Mouse (Mus musculus) layer of hippocampus, adult 18-20 months (tissue): ENCODE data around the gene Frrs1l. TPM values are rescaled to one million over a fixed set of nuclear protein-coding genes. Genes with fewer than 3 reads are reported as not detected.
A peak's percentile ranks its signal among the peaks of the same experiment; 100 is the strongest.

Source experiments
- DNase-seq, 2 experiments: peaks; one replicate each; pipeline ENCODE4 v3.0.0; 2022; ENCODE audit warnings: low spot score in 2 of 2
- long read RNA-seq: library from polyadenylated mRNA; stranded (forward); transcript quantifications from one replicate; pipeline ENCODE4 v2.0.0, GENCODE M21; 2021
- total RNA-seq, 2 experiments: library from RNA; stranded (reverse); gene quantifications; 2 replicates each; pipeline ENCODE4 v1.2.3; 2021

The Frrs1l gene
- total RNA-seq: 100 to 1,000 TPM; 216 to 233 TPM
- long read RNA-seq, full-length matches to known transcripts: 102 of 138 reads
- long read RNA-seq, partial matches to known transcripts: 2 of 138 reads
- long read RNA-seq, other reads (novel, unspliced or antisense): 34 of 138 reads

DNA sequence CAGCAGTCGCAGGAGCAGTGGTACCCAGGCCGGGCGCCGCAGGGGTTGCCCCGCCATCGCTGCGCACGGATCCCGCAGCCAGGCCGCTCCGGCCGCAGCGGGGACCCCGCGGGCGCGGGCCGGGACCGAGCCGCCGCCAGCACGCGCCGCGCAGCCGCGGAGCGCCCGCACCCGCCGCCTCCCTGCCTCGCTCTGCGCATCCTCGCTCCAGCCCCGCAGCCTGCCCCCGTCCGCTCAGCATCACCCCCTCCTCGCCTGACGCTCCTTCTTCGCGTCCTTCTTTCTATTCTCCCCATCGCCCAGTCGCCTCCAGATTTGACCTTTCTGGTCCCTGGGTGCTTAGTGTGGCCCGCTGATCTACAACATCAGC is at the start of gene Frrs1l:
Gene Frrs1l (minus strand): TSS at position 177 of the 370 bp plus-strand sequence.
- peak; percentile 67 to 68 for DNase-seq

DNA sequence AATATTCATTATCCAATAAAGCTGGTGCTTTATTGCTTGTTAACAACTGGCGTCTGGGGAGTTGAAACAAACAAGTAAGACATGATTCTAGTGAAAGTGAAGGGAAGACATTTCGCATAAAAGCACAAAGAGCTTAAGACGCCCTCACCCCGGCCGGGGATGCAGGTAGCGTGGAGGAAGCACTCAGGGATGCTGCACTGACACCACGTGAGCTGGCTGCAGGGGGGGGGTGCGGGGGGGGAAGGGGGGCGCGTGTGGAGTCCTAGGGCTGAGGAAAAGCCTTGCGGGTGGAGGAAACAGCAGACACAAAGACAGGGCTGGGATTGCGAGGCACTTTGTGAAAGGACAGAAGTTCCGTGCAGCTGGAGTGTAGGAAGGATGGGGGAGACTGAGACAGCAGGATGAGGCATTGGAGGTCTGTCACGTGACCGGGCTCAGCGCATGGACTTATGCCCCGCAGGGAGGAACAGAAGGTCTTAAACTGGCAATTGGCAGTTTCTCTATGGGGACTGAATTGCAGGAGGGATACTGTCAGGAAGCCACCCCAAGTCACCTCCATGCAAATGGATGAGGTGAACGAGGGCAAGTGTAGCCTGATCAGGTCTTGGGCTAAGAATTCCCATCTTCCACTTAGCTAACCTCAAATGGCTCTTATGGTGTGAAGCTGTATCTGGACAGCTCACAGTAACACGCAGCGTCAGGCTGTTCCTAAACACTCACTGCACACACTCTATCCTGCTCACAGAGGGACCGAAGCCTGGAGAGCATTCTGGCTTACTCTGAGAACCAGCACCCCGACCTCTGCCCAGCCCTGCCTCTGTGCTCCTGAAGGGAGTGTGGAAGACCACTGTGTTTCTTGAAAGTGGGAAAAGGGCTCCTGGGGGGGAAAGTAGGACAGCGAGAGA is 49.2 kb upstream of the Frrs1l start:
- DNase-seq: peak; percentile 26 to 48

DNA sequence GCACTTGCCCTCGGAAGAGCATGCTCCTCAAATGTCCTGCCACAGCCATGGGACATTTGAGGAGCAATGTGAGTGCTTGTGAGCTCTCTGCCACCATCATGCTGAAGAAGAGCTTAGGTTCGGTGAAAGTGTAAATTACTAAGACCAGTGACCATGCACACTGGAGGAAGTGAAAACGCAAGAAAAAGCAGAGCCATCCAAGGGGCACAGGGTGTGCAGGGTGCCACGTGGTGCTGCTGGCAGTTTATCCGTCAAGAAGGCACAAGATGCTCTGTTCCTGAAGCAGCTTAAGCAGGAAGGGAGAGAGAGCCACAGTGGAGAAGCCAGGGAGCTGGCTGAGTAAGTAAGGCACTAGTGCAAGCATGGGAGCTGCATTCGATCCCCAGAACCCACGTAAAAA is 47.4 kb upstream of the Frrs1l start:
- peak in 1 of 2 experiments; percentile 30 for DNase-seq

DNA sequence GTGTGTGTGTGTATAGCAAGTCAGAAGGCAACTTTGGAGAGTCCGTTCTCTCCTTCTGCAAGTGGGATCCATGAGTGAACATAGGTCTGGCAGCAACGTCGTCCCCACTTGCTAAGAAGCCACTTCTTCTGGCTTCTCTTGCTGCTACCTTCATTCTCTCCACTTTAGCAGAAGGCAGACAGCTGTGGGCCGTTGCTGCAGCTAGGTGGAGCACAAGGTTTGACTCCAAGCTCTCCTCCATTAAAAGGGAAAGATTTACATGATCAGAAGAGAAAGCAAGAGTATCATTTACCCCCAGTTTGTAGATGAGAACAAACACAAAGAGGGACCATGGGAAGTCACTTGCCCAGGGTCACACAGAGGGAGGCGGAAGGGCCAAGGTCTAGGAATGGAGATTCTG is 44.0 kb upstream of the Frrs1l start:
- DNase-seq: no peak

DNA sequence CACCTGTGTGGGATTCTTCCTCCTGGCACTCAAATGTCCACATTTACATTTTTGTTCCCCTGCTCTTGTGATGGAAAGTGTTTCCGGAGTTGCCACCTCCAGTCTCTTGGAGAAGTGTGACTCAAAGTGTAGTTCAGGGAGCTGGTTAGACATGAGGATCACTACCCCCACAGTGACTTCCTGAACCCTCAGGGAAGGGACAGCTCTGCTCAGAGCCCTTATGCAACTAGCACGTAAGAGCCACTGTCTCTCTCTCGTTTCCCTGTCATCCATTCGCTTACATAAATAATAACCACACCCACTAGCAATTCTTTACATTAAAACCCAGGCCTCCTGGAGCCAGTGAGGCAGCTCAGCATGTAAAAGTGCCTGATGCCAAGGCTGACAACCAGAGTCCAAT is 41.2 kb upstream of the Frrs1l start:
- no peak for DNase-seq

DNA sequence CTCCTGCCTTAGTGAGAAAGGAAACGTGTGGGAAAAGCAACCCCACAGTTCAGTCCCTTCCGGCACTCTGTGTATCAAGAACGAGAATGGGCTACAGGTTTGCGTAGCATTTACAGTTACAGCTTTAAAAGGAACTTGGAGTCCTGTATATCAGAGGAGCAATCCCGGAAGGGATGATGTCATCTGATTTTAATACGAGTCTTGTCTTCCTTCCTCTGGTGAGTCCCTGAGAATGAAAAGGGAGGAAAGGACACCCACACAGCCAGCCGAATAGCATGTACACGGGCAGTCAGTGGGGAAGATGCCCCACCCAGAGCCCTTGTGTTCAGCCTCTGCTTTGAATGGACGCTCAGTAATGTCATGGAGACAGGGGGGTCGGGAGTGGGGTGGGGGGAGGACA is 37.8 kb upstream of the Frrs1l start:
- DNase-seq: no peak

DNA sequence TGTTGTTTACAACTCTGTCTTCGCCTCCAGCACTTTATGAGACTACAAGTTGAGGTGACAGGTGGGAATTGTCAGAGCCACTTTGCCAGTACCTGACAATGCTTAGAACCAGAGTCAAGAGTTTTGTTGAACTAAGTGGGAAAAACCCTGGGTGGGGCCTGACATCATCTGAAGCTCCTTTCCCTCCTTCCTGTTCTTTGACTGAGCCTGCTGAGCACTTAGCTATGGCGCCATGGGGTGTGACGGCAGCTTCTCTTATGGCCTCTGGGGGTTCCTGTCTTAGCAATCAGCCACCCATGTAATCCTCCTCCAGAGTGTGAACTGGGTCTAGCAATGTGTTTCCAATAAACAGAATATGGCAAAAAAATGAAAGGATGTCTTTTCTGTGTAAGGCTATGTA is 33.3 kb upstream of the Frrs1l start:
- DNase-seq: no peak

DNA sequence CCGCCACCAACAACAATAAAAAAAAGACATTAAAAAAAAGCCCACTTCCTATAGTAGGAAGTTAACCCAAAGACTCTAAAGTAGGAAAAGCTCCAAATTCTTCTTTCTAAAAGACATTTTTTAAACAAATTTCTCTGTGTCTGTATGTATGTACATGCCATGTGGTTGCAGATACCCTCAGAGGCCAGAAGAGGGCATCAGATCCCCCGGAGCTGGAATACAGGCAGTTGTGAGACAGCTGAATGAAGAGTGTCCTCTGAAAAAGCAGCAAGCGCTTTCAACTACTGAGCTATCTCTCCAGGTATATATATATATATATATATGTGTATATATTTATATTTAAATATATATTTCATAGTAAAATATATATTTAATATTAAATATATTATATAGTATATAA is 31.1 kb upstream of the Frrs1l start:
- DNase-seq: no peak

DNA sequence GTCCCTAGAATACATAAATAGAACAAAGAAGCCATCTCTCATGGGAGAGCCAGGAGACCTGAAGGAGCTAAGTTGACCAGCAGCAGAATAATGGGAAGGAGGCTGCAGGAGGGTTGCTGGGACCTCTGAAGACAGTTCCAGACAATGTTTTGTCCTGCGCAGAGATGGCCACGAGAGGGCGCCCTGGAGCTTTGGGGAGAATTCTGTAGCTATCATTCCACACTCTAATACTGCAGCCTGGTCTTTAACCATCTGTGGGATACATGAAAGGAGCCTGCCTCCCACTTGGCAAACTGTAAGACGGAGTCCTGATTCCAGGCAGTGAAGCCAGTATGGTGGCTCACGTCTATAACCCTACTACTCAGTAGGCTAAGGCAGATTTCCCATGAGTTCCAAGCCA is 27.0 kb upstream of the Frrs1l start:
- DNase-seq: peak; percentile 59 to 78

DNA sequence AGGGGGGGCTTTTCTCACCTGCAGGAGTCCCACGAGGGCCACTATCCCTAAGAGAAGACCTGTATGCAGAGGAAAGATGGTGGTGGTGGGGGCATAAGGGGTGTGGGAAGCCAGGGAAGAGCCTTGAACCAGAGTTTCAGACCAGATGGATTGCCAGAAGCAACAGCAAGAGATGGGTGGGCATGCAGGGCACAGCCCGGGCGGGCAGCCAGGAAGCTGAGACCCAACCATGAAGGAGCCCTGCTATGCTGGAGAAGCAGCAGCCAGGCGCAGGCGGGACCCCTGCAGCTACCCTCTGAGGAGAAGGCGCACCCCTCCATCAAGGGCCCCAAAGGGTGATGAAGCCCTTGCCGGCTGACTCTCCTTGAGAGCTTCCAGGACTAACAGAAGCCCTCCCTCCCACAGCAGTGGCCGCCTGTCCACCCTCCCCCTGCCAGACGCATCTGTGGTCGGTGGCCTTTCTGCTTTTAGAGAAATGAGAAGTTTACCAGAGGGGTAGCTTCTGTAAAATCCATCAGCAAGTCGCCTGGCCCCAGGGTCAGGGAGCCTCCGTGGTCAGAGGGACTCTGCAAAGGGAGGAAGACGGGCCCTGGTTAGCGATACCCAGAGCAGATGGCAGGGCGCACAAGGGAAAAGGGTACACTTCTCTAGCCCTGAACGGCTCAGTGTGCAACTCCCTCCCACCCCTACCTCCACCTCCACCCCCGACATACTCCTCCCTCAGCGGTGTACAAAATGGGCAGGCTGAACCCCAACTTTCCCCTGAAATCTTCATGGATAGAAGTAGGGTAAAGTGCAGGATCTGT is 26.4 kb upstream of the Frrs1l start:
- no peak for DNase-seq

DNA sequence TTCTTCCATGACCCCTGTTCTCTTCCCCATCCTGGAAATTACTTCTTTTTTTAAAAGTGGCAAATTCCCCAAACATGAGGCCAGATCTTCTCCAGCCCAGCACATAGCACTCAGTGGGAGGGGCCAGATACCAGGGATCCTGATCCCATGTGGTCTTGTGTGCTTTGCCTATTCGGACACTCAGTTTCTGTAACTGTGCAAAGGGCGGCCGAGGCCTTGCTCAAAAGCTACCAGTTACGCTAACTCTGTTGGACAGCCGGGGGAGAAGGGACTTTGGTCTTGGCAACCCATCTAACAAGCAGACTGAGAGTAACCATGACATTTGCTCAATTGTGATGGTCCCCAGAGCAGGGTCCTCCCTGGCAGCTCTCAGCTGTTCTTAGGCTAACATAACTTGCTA is 24.8 kb upstream of the Frrs1l start:
- no peak for DNase-seq

DNA sequence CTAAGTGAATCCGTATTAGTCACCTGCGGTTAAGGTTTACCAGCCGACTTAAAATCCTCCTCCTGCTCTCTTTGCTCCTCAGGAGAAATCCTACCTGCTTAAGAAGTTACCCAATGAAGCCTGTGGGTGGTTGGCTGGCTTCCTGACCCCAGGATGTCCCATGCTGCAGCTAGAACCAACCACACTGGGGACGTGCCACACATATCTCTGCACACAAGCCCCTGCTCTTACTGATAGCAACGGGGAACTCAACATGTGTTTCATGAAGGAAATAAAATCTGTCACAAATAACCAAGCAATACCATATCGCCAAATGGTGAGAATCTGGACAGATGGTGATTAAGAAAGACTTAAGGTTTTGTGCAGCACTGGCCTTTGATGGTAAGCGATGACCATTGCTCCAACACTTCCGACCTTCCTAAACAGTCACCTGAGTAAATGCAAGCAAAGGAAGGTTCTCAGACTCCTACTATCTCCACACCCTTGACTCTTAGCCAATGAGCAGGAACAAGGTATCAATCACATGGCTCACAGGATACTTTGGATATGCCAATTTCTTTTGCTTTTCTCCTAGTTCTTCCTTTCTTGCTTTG is 21.4 kb upstream of the Frrs1l start:
- DNase-seq: no peak

DNA sequence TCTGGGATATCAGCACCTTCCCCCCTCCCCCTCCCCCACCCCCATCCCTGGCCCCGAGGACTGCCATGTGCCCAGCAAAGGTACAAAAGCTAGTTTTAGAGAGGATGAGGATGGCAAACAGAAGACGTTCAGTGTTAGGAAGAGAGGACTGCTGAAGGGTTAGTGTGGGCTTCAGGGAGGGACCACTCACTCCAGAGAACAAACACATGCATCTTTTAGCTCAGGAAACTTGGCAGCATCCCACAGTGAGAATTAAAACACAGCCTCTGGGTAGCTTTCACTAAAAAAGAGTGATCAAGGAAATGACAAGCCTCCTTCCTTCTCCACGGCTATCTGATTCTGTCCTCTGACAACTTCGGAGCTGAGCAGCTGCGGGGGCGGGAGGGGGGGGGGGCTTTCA is 20.7 kb upstream of the Frrs1l start:
- DNase-seq: no peak

DNA sequence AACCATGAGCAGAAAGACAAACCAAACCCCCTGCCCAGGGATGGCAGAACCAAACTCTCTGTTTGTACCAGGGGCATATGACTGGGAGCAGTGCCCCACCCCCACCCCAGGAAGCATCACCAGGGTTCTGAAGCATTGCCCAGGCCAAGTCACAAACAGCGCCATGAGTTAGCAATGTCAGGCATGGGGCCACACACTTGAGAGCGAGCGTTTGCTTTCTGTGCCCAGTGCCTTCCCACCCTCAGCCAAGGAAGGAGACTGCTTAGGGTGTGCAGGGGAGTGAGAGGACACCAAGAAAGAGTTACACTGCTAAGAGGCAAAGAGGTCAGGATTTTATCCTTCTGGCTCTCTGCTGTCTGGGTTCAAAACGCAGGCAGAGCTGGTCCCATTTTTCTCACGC is 20.2 kb upstream of the Frrs1l start:
- no peak for DNase-seq

DNA sequence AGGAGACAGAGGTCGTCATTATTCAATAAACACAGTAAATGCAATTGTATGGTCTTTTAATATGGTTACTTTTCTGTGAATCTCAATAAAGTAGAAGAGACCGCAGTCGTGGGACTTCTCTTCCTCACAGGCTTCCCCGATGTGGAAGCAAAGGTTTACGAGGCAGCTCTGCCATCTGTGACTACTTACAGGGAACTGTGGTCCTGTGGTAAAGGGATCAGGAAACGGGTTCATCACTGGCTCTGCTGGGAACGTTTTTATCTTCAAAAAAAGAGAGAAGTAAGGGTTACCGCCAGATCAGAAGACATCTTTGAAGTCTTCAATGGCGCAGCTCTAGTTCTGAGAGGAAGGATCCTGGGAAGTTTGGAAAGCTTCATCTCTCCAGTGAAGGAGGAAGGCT is 17.5 kb upstream of the Frrs1l start:
- DNase-seq: no peak

DNA sequence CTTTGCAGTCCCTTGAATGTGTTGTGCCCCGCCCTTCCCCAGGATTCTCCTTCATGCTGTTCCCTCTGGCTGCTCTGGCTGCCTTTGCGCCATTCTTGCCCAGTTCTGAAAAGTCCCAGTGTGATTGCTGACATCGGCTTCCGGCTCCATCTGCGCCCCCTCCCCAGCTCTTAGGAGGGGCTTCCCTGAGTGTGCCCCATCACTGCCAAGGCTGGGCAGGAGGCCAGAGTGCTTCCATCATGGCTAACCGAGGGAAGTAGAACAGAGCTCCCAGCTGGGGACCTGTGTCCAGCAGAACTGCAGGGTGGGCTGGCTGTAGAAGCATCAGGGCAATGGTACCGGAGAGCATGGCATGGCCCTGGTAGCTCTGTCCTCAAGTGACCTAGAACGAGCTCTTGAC is 14.8 kb upstream of the Frrs1l start:
- no peak for DNase-seq

DNA sequence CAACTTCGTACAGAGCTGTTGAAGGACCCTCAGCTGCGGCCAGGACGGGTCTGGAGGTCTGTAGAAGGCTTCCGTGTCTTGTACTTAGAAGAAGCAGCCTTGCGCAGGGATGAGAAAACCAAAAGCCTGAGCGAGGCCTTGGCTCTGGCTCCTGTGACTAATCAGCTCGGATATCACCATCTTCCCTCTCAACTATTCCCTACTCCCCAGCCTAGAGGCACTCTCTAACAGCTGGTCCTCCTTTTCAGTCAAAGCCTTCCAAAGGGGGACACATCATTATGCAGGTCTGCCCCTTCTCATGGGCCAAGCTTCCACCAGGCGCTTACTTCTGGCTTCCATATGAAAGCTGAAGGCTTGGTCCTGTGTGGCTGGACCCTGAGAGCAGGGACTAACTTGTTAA is 13.7 kb upstream of the Frrs1l start:
- DNase-seq: no peak

DNA sequence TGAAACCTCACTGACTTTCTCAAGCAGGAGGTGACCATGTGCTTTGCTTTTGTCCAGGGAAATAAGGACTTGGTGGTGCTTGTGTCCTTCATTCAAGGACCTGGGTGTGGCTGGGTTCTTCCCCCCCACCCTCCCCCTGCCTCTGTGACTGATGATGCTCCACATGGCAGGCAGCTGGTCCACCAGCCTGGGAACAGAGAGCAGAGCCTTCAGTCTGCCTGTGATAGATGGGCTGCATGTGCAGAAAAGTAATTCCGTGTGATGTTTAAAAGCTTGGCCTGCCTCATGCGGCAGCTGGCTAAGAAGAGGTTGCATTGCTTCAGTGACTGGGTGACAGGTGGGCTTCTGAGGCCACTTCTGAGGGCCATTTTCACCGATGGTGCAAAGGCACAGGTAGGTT is 12.6 kb upstream of the Frrs1l start:
- DNase-seq: no peak

DNA sequence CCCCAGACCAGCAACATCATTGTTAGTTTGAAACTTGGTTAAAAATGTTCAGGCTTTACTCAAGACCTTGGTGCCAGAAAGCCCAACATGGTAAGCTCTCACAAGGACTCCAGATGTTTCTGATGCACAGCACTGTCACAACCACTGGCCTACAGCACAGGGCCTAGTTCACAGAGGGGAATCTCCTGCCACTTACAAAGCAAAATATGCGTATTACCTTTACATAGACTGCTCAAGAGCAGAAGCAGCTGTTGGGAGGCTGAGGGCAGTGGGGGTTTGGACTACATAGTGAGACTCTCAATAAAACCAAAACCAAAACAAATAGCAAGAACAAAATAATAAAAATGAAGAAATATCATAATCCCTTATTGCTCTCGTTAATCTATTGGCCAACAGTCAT is 11.2 kb upstream of the Frrs1l start:
- DNase-seq: no peak

DNA sequence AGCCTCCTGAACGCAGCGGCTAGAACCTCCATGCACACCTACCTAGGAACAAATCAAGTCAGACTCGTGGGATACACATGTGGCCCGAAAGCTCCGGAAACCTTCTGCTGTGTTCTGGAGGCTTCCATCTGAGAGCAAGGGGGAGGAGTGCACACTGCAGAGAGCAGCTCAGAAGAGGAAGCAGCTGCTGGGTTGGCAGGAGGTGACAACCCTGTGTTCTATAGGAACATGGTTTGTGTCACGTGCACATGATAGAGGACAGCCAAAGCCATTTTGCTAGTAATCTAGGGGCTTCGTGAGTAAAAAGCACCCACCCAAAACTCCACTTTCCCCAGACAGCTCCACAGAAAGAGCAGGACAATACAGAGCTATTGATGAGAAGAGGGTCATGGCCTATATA is 3.1 kb upstream of the Frrs1l start:
- DNase-seq: no peak

DNA sequence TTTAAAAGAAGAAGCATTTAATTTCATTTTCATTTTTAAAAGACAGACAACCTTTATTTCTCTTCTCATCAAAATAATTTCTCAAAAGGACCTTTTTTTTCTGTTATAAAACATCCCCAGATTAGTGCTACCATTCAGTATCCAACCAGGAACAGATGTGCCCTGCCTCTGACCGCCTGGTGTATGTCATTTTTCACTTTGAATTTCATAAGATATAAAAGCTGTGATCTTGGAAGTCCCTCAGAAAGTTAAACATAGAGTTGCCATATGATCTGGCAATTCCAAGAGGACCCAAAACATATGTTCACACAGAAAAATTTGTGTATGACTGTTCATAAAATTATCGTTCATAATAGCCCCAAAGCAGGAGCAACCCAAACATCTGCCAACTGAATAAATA is 1.8 kb upstream of the Frrs1l start:
- no peak for DNase-seq
